Mouse (Mus musculus): ENCODE results near the gene Ulk1.

- no peak for TF ChIP-seq CTCF (IDR thresholded peaks at IDR 0.05; ENCODE audit: low read depth, low read length)
- TF ChIP-seq POLR2AphosphoS5 (IDR thresholded peaks at IDR 0.05; ENCODE audit: insufficient replicate concordance, low read depth, low read length), result no peak
Measured at GRCm38 (mm10) chr5:110827576-110827975, 17.7 kb upstream of the Ulk1 start.

All from G1E (cell line).